Mouse (Mus musculus): ENCODE data around the gene Slc35b1.
"Not testable (repeated sequence)": the region's sequence is repeated elsewhere in the genome, so short reads cannot be mapped to it uniquely, and the experiment has no call there.

Slc35b1 gene

GRCm38 (mm10) chr11:95394112-95394511 is 9.6 kb downstream of the Slc35b1 start:
- DNase-seq (ENCODE audit: low spot score in 2 of 2), result no peak

GRCm38 (mm10) chr11:95396548-95396947 is 12.1 kb downstream of the Slc35b1 start:
- no peak for DNase-seq (ENCODE audit: low spot score in 2 of 2)

GRCm38 (mm10) chr11:95397843-95398835 is 13.6 kb downstream of the Slc35b1 start:
- peak in 1 of 2 experiments; percentile 69 for DNase-seq (ENCODE audit: low spot score in 2 of 2)

GRCm38 (mm10) chr11:95399520-95400020 is 15.1 kb downstream of the Slc35b1 start:
- DNase-seq (ENCODE audit: low spot score in 2 of 2), result no peak

GRCm38 (mm10) chr11:95401568-95401967 is 17.1 kb downstream of the Slc35b1 start:
- DNase-seq (ENCODE audit: low spot score in 2 of 2), result no peak

GRCm38 (mm10) chr11:95402196-95402595 is 17.7 kb downstream of the Slc35b1 start:
- DNase-seq (ENCODE audit: low spot score in 2 of 2), result no peak

GRCm38 (mm10) chr11:95402658-95403101 is 18.2 kb downstream of the Slc35b1 start:
- DNase-seq (ENCODE audit: low spot score in 2 of 2), result peak in 1 of 2 experiments; percentile 42

GRCm38 (mm10) chr11:95403382-95404340 is 19.2 kb downstream of the Slc35b1 start:
- DNase-seq (ENCODE audit: low spot score in 2 of 2), result no peak

GRCm38 (mm10) chr11:95405771-95406170 is 21.3 kb downstream of the Slc35b1 start:
- no peak for DNase-seq (ENCODE audit: low spot score in 2 of 2)

- DNase-seq (ENCODE audit: low spot score in 2 of 2), result not testable (repeated sequence)
These were observed 21.9 kb downstream of the Slc35b1 start for GRCm38 (mm10) chr11:95406398-95406797.

GRCm38 (mm10) chr11:95409450-95410112 is 25.1 kb downstream of the Slc35b1 start:
- no peak for DNase-seq (ENCODE audit: low spot score in 2 of 2)

- no peak for DNase-seq (ENCODE audit: low spot score in 2 of 2)
These were observed 27.0 kb downstream of the Slc35b1 start for GRCm38 (mm10) chr11:95411453-95412013.

GRCm38 (mm10) chr11:95412615-95413014 is 28.1 kb downstream of the Slc35b1 start:
- no peak for DNase-seq (ENCODE audit: low spot score in 2 of 2)

GRCm38 (mm10) chr11:95413641-95414535 is 29.4 kb downstream of the Slc35b1 start, which contains the start of gene Spop:
TSS of gene Spop (plus strand) at chr11:95414080.
- peak; percentile 91 to 96 for DNase-seq (ENCODE audit: low spot score in 2 of 2)

GRCm38 (mm10) chr11:95414536-95415161 is 30.2 kb downstream of the Slc35b1 start:
- DNase-seq (ENCODE audit: low spot score in 2 of 2), result peak in 1 of 2 experiments; percentile 91

GRCm38 (mm10) chr11:95415931-95416330 is 31.4 kb downstream of the Slc35b1 start:
- no peak for DNase-seq (ENCODE audit: low spot score in 2 of 2)

- no peak for DNase-seq (ENCODE audit: low spot score in 2 of 2)
These were observed 32.8 kb downstream of the Slc35b1 start for GRCm38 (mm10) chr11:95417341-95417740.

- no peak for DNase-seq (ENCODE audit: low spot score in 2 of 2)
These were observed 36.5 kb downstream of the Slc35b1 start for GRCm38 (mm10) chr11:95420880-95421435.

- no peak for DNase-seq (ENCODE audit: low spot score in 2 of 2)
These were observed 39.0 kb downstream of the Slc35b1 start for GRCm38 (mm10) chr11:95423505-95423904.

All from urinary bladder, adult 18-20 months (tissue).